Mouse (Mus musculus) liver, adult 2 months (tissue): ENCODE measurements at regions not wholly inside any gene's neighbourhood (a gene's known extent, or its start where the extent isn't known, plus 50 kb on each side); places are given as distances from the start of the nearest gene placed in this dataset.

Source experiments
- DNase-seq: peaks from one replicate; pipeline ENCODE4 v3.0.0-alpha.2; 2011; ENCODE audit warnings: low read depth, low spot score; ENCODE audit errors: extremely low read depth
- H3K27ac ChIP-seq: fragments of 200-500 bp; replicated peaks from 2 replicates; pipeline ENCODE4 v1.5.1; 2012; ENCODE audit warnings: low read depth, mild to moderate bottlenecking, control low read depth, inconsistent platforms, low read length; ENCODE audit not compliant: insufficient read depth
- H3K27me3 ChIP-seq: fragments of 200-500 bp; 2 replicates; pipeline ENCODE4 v1.6.1; 2012; ENCODE audit warnings: mild to moderate bottlenecking, moderate library complexity, low read length, inconsistent platforms; ENCODE audit not compliant: control insufficient read depth, insufficient read depth
- H3K36me3 ChIP-seq: fragments of 200-500 bp; 2 replicates; pipeline ENCODE4 v1.6.1; 2012; ENCODE audit warnings: low read length, inconsistent platforms; ENCODE audit not compliant: control insufficient read depth, insufficient read depth
- H3K4me1 ChIP-seq: fragments of 200-500 bp; 2 replicates; pipeline ENCODE4 v1.6.1; 2011; ENCODE audit warnings: low read length; ENCODE audit not compliant: control insufficient read depth, insufficient read depth
- H3K4me3 ChIP-seq: fragments of 200-500 bp; 2 replicates; pipeline ENCODE4 v1.5.1; 2011; ENCODE audit warnings: low read depth, mild to moderate bottlenecking, control low read depth, low read length, moderate library complexity; ENCODE audit not compliant: insufficient read depth
- H3K79me2 ChIP-seq: fragments of 200-500 bp; 2 replicates; pipeline ENCODE4 v1.6.1; 2012; ENCODE audit warnings: inconsistent platforms, mild to moderate bottlenecking, low read length, moderate library complexity; ENCODE audit not compliant: control insufficient read depth, insufficient read depth
- H3K9ac ChIP-seq: fragments of 200-500 bp; 2 replicates; pipeline ENCODE4 v1.6.1; 2012; ENCODE audit warnings: low read depth, mild to moderate bottlenecking, control low read depth, inconsistent platforms, low read length
- CTCF ChIP-seq: fragments of 200-500 bp; IDR thresholded peaks from 2 replicates; pipeline ENCODE4 v1.5.1; 2011; ENCODE audit warnings: low read depth, low read length, control low read depth
- POLR2A ChIP-seq: fragments of 200-500 bp; IDR thresholded peaks from 2 replicates; pipeline ENCODE4 v1.6.1; 2011; ENCODE audit warnings: low read length, control low read depth; ENCODE audit not compliant: insufficient read depth; ENCODE audit errors: extremely low read depth
- WGBS: fragments of 180-500 bp; shearing (Covaris S2); methylation state at CpG from one replicate; pipeline ENCODE4 v1.1.7; 2018; 5-methylcytosine and 5-hydroxymethylcytosine counted together

DNA sequence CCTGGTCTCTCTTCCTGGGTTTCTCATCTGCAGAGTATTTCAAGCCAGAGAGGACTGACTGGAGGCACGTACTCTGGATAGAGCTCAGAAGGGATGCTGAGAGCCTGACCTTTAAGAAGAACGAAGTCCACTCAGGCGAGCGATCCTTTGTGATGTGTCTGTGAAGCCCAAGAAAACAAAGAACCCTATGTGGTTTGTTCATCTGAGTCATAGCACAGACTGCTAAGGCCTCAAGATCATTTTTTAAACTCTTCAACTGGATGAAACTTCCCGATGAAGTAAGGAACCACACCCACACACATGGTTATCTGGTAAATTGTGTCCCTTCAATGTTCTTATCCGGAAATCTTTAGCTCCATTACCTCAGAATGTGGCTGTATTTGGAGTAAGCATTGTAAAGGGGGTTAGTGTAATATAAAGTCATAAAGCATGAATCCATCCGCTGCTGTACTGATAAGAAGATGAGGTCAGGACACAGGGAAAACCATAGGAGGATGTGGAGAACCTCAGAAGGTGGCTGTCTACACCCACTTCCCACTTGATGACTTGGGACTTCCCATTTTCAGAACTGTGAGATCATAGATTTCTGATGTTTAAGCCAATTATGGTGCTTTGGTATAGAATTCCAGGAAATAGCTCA, 247.9 kb downstream of the Klf6 start:
- no peak for TF ChIP-seq POLR2A
- no peak for TF ChIP-seq CTCF
- no peak overlapping the region for H3K27ac ChIP-seq
- H3K36me3 ChIP-seq = no peaks in the 10 kb centered on the region
- WGBS = 89% methylated on average over 7 of the region's 7 CpGs
- no peak for DNase-seq
- H3K4me1 ChIP-seq = no peaks in the 10 kb centered on the region
- no peak overlapping the region for H3K9ac ChIP-seq
- H3K27me3 ChIP-seq = no peaks in the 10 kb centered on the region
- H3K4me3 ChIP-seq = no peak overlapping the region
- H3K79me2 ChIP-seq = no peaks in the 10 kb centered on the region

DNA sequence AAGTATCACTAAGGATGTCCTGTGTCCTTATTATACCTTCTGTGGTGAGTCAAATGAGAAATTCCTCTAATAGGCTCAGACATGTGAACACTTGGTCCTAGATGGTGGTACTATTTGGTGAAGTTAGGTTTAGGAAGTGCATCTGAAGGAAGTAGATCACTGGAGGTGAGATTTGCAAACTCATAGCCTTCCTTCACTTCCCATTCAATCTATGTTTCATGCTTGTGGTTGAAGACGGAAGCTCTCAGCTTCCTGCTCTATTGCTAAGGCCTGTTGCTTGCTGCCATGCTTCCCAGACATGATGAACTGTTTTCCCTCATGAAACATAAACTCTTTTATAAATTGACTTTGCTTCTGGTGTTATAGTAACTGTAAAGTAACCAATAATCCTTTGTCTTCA, 258.4 kb downstream of the Klf6 start:
- 86% methylated on average over 1 of the region's 1 CpGs for WGBS
- Histone ChIP-seq H3K36me3 (no peaks in the 10 kb centered on the region), H3K9ac (no peak overlapping the region), H3K4me3 (no peak overlapping the region), H3K79me2 (no peaks in the 10 kb centered on the region), H3K27me3 (no peaks in the 10 kb centered on the region), H3K4me1 (peaks cover 2% of the 10 kb centered on the region; the same call in 1 of the 2 replicates), H3K27ac (no peak overlapping the region)
- DNase-seq = no peak
- TF ChIP-seq CTCF (no peak), POLR2A (no peak)

DNA sequence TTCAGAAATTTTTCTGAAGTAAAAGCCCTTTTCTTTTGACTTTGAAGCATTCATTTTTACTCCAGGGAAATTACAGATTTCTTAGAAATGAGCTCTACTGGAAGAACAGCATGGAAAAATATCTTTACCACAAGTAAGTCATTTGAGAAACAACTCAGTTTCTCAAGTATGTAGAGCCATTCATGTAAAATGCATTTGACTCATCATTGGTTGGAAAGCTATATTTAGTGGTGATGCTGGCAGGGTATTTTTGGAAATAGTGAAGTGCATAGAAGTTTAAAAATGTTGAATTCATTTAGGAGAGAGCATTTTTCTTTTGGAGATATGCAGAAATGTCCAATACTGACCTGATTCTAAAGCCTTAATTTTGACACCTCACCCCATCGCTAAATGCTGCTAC, 266.0 kb downstream of the Klf6 start:
- Histone ChIP-seq H3K4me1 (no peaks in the 10 kb centered on the region), H3K79me2 (no peaks in the 10 kb centered on the region), H3K4me3 (no peak overlapping the region), H3K9ac (no peak overlapping the region), H3K27ac (no peak overlapping the region), H3K36me3 (no peaks in the 10 kb centered on the region), H3K27me3 (no peaks in the 10 kb centered on the region)
- 98% methylated on average over 1 of the region's 1 CpGs for WGBS
- no peak for DNase-seq
- TF ChIP-seq CTCF (no peak), POLR2A (no peak)

- TF ChIP-seq POLR2A (no peak), CTCF (no peak)
- Histone ChIP-seq H3K9ac (no peak overlapping the region), H3K27me3 (no peaks in the 10 kb centered on the region), H3K27ac (no peak overlapping the region), H3K4me1 (no peaks in the 10 kb centered on the region), H3K79me2 (no peaks in the 10 kb centered on the region), H3K4me3 (no peak overlapping the region), H3K36me3 (no peaks in the 10 kb centered on the region)
- DNase-seq = no peak
- 86% methylated on average over 1 of the region's 1 CpGs for WGBS
Observed at GRCm38 (mm10) chr13:6128903-6129302, 267.6 kb downstream of the Klf6 start.

GRCm38 (mm10) chr13:6131363-6131762, 270.1 kb downstream of the Klf6 start:
- no peaks in the 10 kb centered on the region for H3K27me3 ChIP-seq
- 82% methylated on average over 2 of the region's 2 CpGs for WGBS
- H3K4me3 ChIP-seq = no peak overlapping the region
- no peaks in the 10 kb centered on the region for H3K4me1 ChIP-seq
- H3K9ac ChIP-seq = no peak overlapping the region
- DNase-seq = no peak
- TF ChIP-seq POLR2A (no peak), CTCF (no peak)
- no peaks in the 10 kb centered on the region for H3K79me2 ChIP-seq
- H3K27ac ChIP-seq = no peak overlapping the region
- H3K36me3 ChIP-seq = no peaks in the 10 kb centered on the region

GRCm38 (mm10) chr13:6137170-6137569, 275.9 kb downstream of the Klf6 start:
- H3K79me2 ChIP-seq = no peaks in the 10 kb centered on the region
- H3K27ac ChIP-seq = no peak overlapping the region
- WGBS = 58% methylated on average over 4 of the region's 4 CpGs
- H3K4me1 ChIP-seq = no peaks in the 10 kb centered on the region
- no peaks in the 10 kb centered on the region for H3K27me3 ChIP-seq
- TF ChIP-seq POLR2A (no peak), CTCF (no peak)
- DNase-seq = no peak
- H3K9ac ChIP-seq = no peak overlapping the region
- no peaks in the 10 kb centered on the region for H3K36me3 ChIP-seq
- H3K4me3 ChIP-seq = no peak overlapping the region
